Mouse (Mus musculus): Measurements from ENCODE around the gene Wipf2. TPM values are rescaled to one million over a fixed set of nuclear protein-coding genes. Genes with fewer than 3 reads are reported as not detected.

Wipf2 gene
- polyA plus RNA-seq, 1 experiment, result 11.4 TPM

- Histone ChIP-seq H3K27ac (ENCODE audit: insufficient read depth, low read length) (no peak overlapping the region), H3K4me3 (ENCODE audit: insufficient read depth, low read length) (no peak overlapping the region), H3K4me1 (ENCODE audit: control insufficient read depth, insufficient read depth, low read length) (peaks cover 12% of the 10 kb centered on the region)
- TF ChIP-seq POLR2A (IDR thresholded peaks at IDR 0.05; ENCODE audit: low read depth, low read length) (no peak), CTCF (IDR thresholded peaks at IDR 0.05; ENCODE audit: borderline replicate concordance, insufficient read depth, low read length) (no peak)
Measured at GRCm38 (mm10) chr11:98953835-98954320, 90.4 kb downstream of the Wipf2 start.

GRCm38 (mm10) chr11:98954373-98954772 lies 90.9 kb downstream of the Wipf2 start:
- Histone ChIP-seq H3K4me1 (ENCODE audit: control insufficient read depth, insufficient read depth, low read length) (peaks cover 12% of the 10 kb centered on the region), H3K27ac (ENCODE audit: insufficient read depth, low read length) (peak overlapping the region; percentile 59), H3K4me3 (ENCODE audit: insufficient read depth, low read length) (no peak overlapping the region)
- TF ChIP-seq POLR2A (IDR thresholded peaks at IDR 0.05; ENCODE audit: low read depth, low read length), result 0 out of 2 replicates have a peak, but pooled peaks have one; percentile 9
- 0 out of 2 replicates have a peak, but pooled peaks have one; percentile 8 for TF ChIP-seq CTCF (IDR thresholded peaks at IDR 0.05; ENCODE audit: borderline replicate concordance, insufficient read depth, low read length)

Other genes with a start within 250 kb of the Wipf2 start
- 7.2 and 8.9 TPM in 2 replicates for gene Gm12355, start 238.0 kb upstream of the Wipf2 start, polyA plus RNA-seq (2011; ENCODE audit: insufficient read length, low read depth, missing spikeins)
- not detected in 2 replicates for gene Gsdma3, start 237.3 kb upstream of the Wipf2 start, polyA plus RNA-seq (2011; ENCODE audit: insufficient read length, low read depth, missing spikeins)
- gene Gsdma2, start 216.9 kb upstream of the Wipf2 start, polyA plus RNA-seq (2011; ENCODE audit: insufficient read length, low read depth, missing spikeins), result not detected in 2 replicates
- not detected in 2 replicates for gene Gsdma, start 199.3 kb upstream of the Wipf2 start, polyA plus RNA-seq (2011; ENCODE audit: insufficient read length, low read depth, missing spikeins)
- 86.7 and 91.8 TPM in 2 replicates for gene Psmd3, start 181.1 kb upstream of the Wipf2 start, polyA plus RNA-seq (2011; ENCODE audit: insufficient read length, low read depth, missing spikeins)
- gene Csf3, start 162.4 kb upstream of the Wipf2 start, polyA plus RNA-seq (2011; ENCODE audit: insufficient read length, low read depth, missing spikeins), result 0.35 TPM in 1 of 2 replicates, not detected in the other
- 50.1 and 58.1 TPM in 2 replicates for gene Med24, start 134.2 kb upstream of the Wipf2 start, polyA plus RNA-seq (2011; ENCODE audit: insufficient read length, low read depth, missing spikeins)
- gene Thra, start 123.0 kb upstream of the Wipf2 start, polyA plus RNA-seq (2011; ENCODE audit: insufficient read length, low read depth, missing spikeins), result 66.0 and 83.9 TPM in 2 replicates
- 18.7 and 23.7 TPM in 2 replicates for gene Nr1d1, start 88.3 kb upstream of the Wipf2 start, polyA plus RNA-seq (2011; ENCODE audit: insufficient read length, low read depth, missing spikeins)
- 77.7 and 83.8 TPM in 2 replicates for gene Msl1, start 68.1 kb upstream of the Wipf2 start, polyA plus RNA-seq (2011; ENCODE audit: insufficient read length, low read depth, missing spikeins)
- 29.7 and 36.7 TPM in 2 replicates for gene Casc3, start 58.7 kb upstream of the Wipf2 start, polyA plus RNA-seq (2011; ENCODE audit: insufficient read length, low read depth, missing spikeins)
- 1.6 and 2.0 TPM in 2 replicates for gene Rapgefl1, start 26.9 kb upstream of the Wipf2 start, polyA plus RNA-seq (2011; ENCODE audit: insufficient read length, low read depth, missing spikeins)
- gene Cdc6, start 44.2 kb downstream of the Wipf2 start, polyA plus RNA-seq (2011; ENCODE audit: insufficient read length, low read depth, missing spikeins), result 7.4 and 11.8 TPM in 2 replicates
- gene Rara, start 64.2 kb downstream of the Wipf2 start, polyA plus RNA-seq (2011; ENCODE audit: insufficient read length, low read depth, missing spikeins), result 26.8 and 28.2 TPM in 2 replicates
- gene Gjd3, start 119.4 kb downstream of the Wipf2 start, polyA plus RNA-seq (2011; ENCODE audit: insufficient read length, low read depth, missing spikeins), result not detected in 2 replicates
- gene Top2a, start 160.6 kb downstream of the Wipf2 start, polyA plus RNA-seq (2011; ENCODE audit: insufficient read length, low read depth, missing spikeins), result 141 and 227 TPM in 2 replicates
- gene Igfbp4, start 177.6 kb downstream of the Wipf2 start, polyA plus RNA-seq (2011; ENCODE audit: insufficient read length, low read depth, missing spikeins), result 212 and 419 TPM in 2 replicates
- gene Tns4, start 225.7 kb downstream of the Wipf2 start, polyA plus RNA-seq (2011; ENCODE audit: insufficient read length, low read depth, missing spikeins), result not detected in 2 replicates

Data from embryonic fibroblast, embryonic 13.5 days (primary cell).